Mouse (Mus musculus): Measurements from ENCODE around the gene Arhgap22. TPM values are rescaled to one million over a fixed set of nuclear protein-coding genes. Genes with fewer than 3 reads are reported as not detected.

The Arhgap22 gene
- polyA plus RNA-seq, 1 experiment = 10.8 TPM

GRCm38 (mm10) chr14:33208331-33208730 lies 5.5 kb upstream of the Arhgap22 start:
- Histone ChIP-seq H3K4me1 (ENCODE audit: control insufficient read depth, insufficient read depth, low read length) (no peaks in the 10 kb centered on the region), H3K27ac (ENCODE audit: insufficient read depth, low read length) (no peak overlapping the region), H3K36me3 (ENCODE audit: control insufficient read depth, insufficient read depth, low read length, poor library complexity, severe bottlenecking) (no peaks in the 10 kb centered on the region), H3K9me3 (replicated peaks; ENCODE audit: control insufficient read depth, insufficient read depth, low read length, poor library complexity, severe bottlenecking) (no peaks in the 10 kb centered on the region), H3K4me3 (ENCODE audit: low read depth, low read length) (no peak overlapping the region), H3K9ac (ENCODE audit: low read depth, poor library complexity, severe bottlenecking) (no peak overlapping the region), H3K27me3 (ENCODE audit: control insufficient read depth, insufficient read depth, low read length, poor library complexity, severe bottlenecking) (no peaks in the 10 kb centered on the region)
- TF ChIP-seq POLR2A (IDR thresholded peaks at IDR 0.05; ENCODE audit: insufficient read depth, low read length) (no peak), EP300 (IDR thresholded peaks at IDR 0.05; ENCODE audit: insufficient read depth, low read depth, low read length) (no peak), CTCF (IDR thresholded peaks at IDR 0.05; ENCODE audit: low read depth, low read length) (no peak)

- Histone ChIP-seq H3K9ac (ENCODE audit: low read depth, poor library complexity, severe bottlenecking) (no peak overlapping the region), H3K4me3 (ENCODE audit: low read depth, low read length) (no peak overlapping the region), H3K27me3 (ENCODE audit: control insufficient read depth, insufficient read depth, low read length, poor library complexity, severe bottlenecking) (no peaks in the 10 kb centered on the region), H3K27ac (ENCODE audit: insufficient read depth, low read length) (no peak overlapping the region), H3K36me3 (ENCODE audit: control insufficient read depth, insufficient read depth, low read length, poor library complexity, severe bottlenecking) (no peaks in the 10 kb centered on the region), H3K9me3 (replicated peaks; ENCODE audit: control insufficient read depth, insufficient read depth, low read length, poor library complexity, severe bottlenecking) (no peaks in the 10 kb centered on the region), H3K4me1 (ENCODE audit: control insufficient read depth, insufficient read depth, low read length) (peaks cover 2% of the 10 kb centered on the region)
- TF ChIP-seq EP300 (IDR thresholded peaks at IDR 0.05; ENCODE audit: insufficient read depth, low read depth, low read length) (no peak), POLR2A (IDR thresholded peaks at IDR 0.05; ENCODE audit: insufficient read depth, low read length) (no peak), CTCF (IDR thresholded peaks at IDR 0.05; ENCODE audit: low read depth, low read length) (no peak)
Measured at GRCm38 (mm10) chr14:33210806-33211205, 3.0 kb upstream of the Arhgap22 start.

- Histone ChIP-seq H3K27ac (ENCODE audit: insufficient read depth, low read length) (no peak overlapping the region), H3K27me3 (ENCODE audit: control insufficient read depth, insufficient read depth, low read length, poor library complexity, severe bottlenecking) (no peaks in the 10 kb centered on the region), H3K4me1 (ENCODE audit: control insufficient read depth, insufficient read depth, low read length) (peaks cover 2% of the 10 kb centered on the region), H3K4me3 (ENCODE audit: low read depth, low read length) (no peak overlapping the region), H3K9me3 (replicated peaks; ENCODE audit: control insufficient read depth, insufficient read depth, low read length, poor library complexity, severe bottlenecking) (no peaks in the 10 kb centered on the region), H3K36me3 (ENCODE audit: control insufficient read depth, insufficient read depth, low read length, poor library complexity, severe bottlenecking) (no peaks in the 10 kb centered on the region), H3K9ac (ENCODE audit: low read depth, poor library complexity, severe bottlenecking) (no peak overlapping the region)
- no peak for TF ChIP-seq EP300 (IDR thresholded peaks at IDR 0.05; ENCODE audit: insufficient read depth, low read depth, low read length)
- no peak for TF ChIP-seq CTCF (IDR thresholded peaks at IDR 0.05; ENCODE audit: low read depth, low read length)
- TF ChIP-seq POLR2A (IDR thresholded peaks at IDR 0.05; ENCODE audit: insufficient read depth, low read length) = no peak
Measured at GRCm38 (mm10) chr14:33212271-33212957, 1.4 kb upstream of the Arhgap22 start.

GRCm38 (mm10) chr14:33212958-33213309 lies 892 bp upstream of the Arhgap22 start:
- Histone ChIP-seq H3K9me3 (replicated peaks; ENCODE audit: control insufficient read depth, insufficient read depth, low read length, poor library complexity, severe bottlenecking) (no peaks in the 10 kb centered on the region), H3K27ac (ENCODE audit: insufficient read depth, low read length) (no peak overlapping the region), H3K4me1 (ENCODE audit: control insufficient read depth, insufficient read depth, low read length) (peaks cover 2% of the 10 kb centered on the region), H3K9ac (ENCODE audit: low read depth, poor library complexity, severe bottlenecking) (no peak overlapping the region), H3K36me3 (ENCODE audit: control insufficient read depth, insufficient read depth, low read length, poor library complexity, severe bottlenecking) (no peaks in the 10 kb centered on the region), H3K27me3 (ENCODE audit: control insufficient read depth, insufficient read depth, low read length, poor library complexity, severe bottlenecking) (no peaks in the 10 kb centered on the region), H3K4me3 (ENCODE audit: low read depth, low read length) (no peak overlapping the region)
- TF ChIP-seq EP300 (IDR thresholded peaks at IDR 0.05; ENCODE audit: insufficient read depth, low read depth, low read length) (no peak), CTCF (IDR thresholded peaks at IDR 0.05; ENCODE audit: low read depth, low read length) (no peak), POLR2A (IDR thresholded peaks at IDR 0.05; ENCODE audit: insufficient read depth, low read length) (no peak)

GRCm38 (mm10) chr14:33214767-33215128 lies 922 bp downstream of the Arhgap22 start:
- H3K36me3 ChIP-seq (ENCODE audit: control insufficient read depth, insufficient read depth, low read length, poor library complexity, severe bottlenecking) = no peaks in the 10 kb centered on the region
- no peak for TF ChIP-seq POLR2A (IDR thresholded peaks at IDR 0.05; ENCODE audit: insufficient read depth, low read length)
- no peak; the same call in 1 of the 2 replicates for TF ChIP-seq EP300 (IDR thresholded peaks at IDR 0.05; ENCODE audit: insufficient read depth, low read depth, low read length)
- no peak for TF ChIP-seq CTCF (IDR thresholded peaks at IDR 0.05; ENCODE audit: low read depth, low read length)

GRCm38 (mm10) chr14:33215163-33215562 lies 1.3 kb downstream of the Arhgap22 start:
- TF ChIP-seq POLR2A (IDR thresholded peaks at IDR 0.05; ENCODE audit: insufficient read depth, low read length) (no peak), CTCF (IDR thresholded peaks at IDR 0.05; ENCODE audit: low read depth, low read length) (no peak), EP300 (IDR thresholded peaks at IDR 0.05; ENCODE audit: insufficient read depth, low read depth, low read length) (no peak)
- Histone ChIP-seq H3K27me3 (ENCODE audit: control insufficient read depth, insufficient read depth, low read length, poor library complexity, severe bottlenecking) (no peaks in the 10 kb centered on the region), H3K4me3 (ENCODE audit: low read depth, low read length) (no peak overlapping the region), H3K9ac (ENCODE audit: low read depth, poor library complexity, severe bottlenecking) (no peak overlapping the region), H3K4me1 (ENCODE audit: control insufficient read depth, insufficient read depth, low read length) (peaks cover 2% of the 10 kb centered on the region), H3K36me3 (ENCODE audit: control insufficient read depth, insufficient read depth, low read length, poor library complexity, severe bottlenecking) (no peaks in the 10 kb centered on the region), H3K9me3 (replicated peaks; ENCODE audit: control insufficient read depth, insufficient read depth, low read length, poor library complexity, severe bottlenecking) (no peaks in the 10 kb centered on the region), H3K27ac (ENCODE audit: insufficient read depth, low read length) (no peak overlapping the region; the same call in 1 of the 2 replicates)

More at GRCm38 (mm10) chr14:33214767-33215128, 922 bp downstream of the Arhgap22 start:
- Histone ChIP-seq H3K9ac (ENCODE audit: low read depth, poor library complexity, severe bottlenecking) (no peak overlapping the region), H3K4me1 (ENCODE audit: control insufficient read depth, insufficient read depth, low read length) (peaks cover 2% of the 10 kb centered on the region), H3K9me3 (replicated peaks; ENCODE audit: control insufficient read depth, insufficient read depth, low read length, poor library complexity, severe bottlenecking) (no peaks in the 10 kb centered on the region), H3K27ac (ENCODE audit: insufficient read depth, low read length) (no peak overlapping the region; the same call in 1 of the 2 replicates), H3K27me3 (ENCODE audit: control insufficient read depth, insufficient read depth, low read length, poor library complexity, severe bottlenecking) (no peaks in the 10 kb centered on the region), H3K4me3 (ENCODE audit: low read depth, low read length) (no peak overlapping the region)

Data from ES-Bruce4 (cell line).